Mouse (Mus musculus): ENCODE measurements at regions not wholly inside any gene's neighbourhood (a gene's known extent, or its start where the extent isn't known, plus 50 kb on each side); places are given as distances from the start of the nearest gene placed in this dataset.

- TF ChIP-seq CHD2 (IDR thresholded peaks at IDR 0.05; ENCODE audit: low read depth, low read length) (no peak), ZC3H11A (IDR thresholded peaks at IDR 0.05; ENCODE audit: borderline replicate concordance, low read depth, low read length) (no peak)
Observed at GRCm38 (mm10) chr12:97938361-97938760, 320.9 kb downstream of the Galc start.
